ENCODE assay signal across 9 mouse cellular contexts in the genomic region with DNA sequence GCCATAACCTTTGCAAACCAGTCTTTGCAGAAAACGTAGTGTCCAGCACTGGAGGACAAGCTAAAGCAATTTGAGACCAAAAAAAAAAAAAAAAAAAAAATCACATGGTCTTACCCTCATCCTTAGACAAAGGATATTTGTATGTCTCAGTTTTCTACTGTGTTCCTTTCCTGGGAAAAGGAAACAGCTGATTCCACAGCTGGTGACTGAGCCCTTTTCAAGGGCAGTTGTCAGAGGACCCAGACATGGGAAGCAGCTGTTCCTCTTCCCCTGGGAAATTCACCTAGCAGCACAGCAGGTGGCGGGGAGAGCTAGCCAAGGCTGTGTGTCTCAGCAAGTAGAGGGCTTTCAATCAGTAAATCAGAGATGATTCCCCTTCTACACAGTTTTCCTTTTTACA.
A peak's percentile ranks its signal among the peaks of the same experiment; 100 is the strongest.
DNase-seq lines count a peak whose midpoint lies in the region; ATAC-seq and TF ChIP-seq lines count a peak whose summit lies in the region.
"Had no signal": no experiment of that assay in that cellular context is flagged by ENCODE, and none has a peak within 500 bp of the region (broad histone marks: within the 10 kb centered on the region; RNA-seq: fewer than 3 reads in every experiment).

No protein-coding gene starts in this region.

- peak; percentile 8 for DNase-seq in layer of hippocampus, adult 9-11 months
- DNase-seq in layer of hippocampus, postnatal 36 days, result no peak
- peak; percentile 90 for DNase-seq in embryonic facial prominence, embryonic 14.5 days (ENCODE audit: low spot score)
- peak; percentile 40 for DNase-seq in hindbrain, postnatal 0 days (ENCODE audit: low spot score)
- no peak for DNase-seq in frontal cortex, adult 2 months (ENCODE audit: extremely low spot score in 1 of 2, low spot score in 1 of 2)
- no peak for DNase-seq in lung, adult 2 months
- DNase-seq: right cerebral cortex, postnatal 14 days had no signal

- no peaks in the 10 kb centered on the region for H3K4me1 ChIP-seq in embryonic facial prominence, embryonic 14.5 days (ENCODE audit: control insufficient read depth, insufficient read depth, low read length)
- no peaks in the 10 kb centered on the region for H3K4me1 ChIP-seq in hindbrain, postnatal 0 days (ENCODE audit: insufficient read depth, low read length)
- H3K4me1 ChIP-seq in neural tube, embryonic 15.5 days, result no peaks in the 10 kb centered on the region
- no peaks in the 10 kb centered on the region for H3K4me1 ChIP-seq in lung, adult 2 months (ENCODE audit: control insufficient read depth, insufficient read depth, low read length)
- H3K4me1 ChIP-seq: embryonic facial prominence, embryonic 13.5 days had no signal

- no peak overlapping the region for H3K9ac ChIP-seq in embryonic facial prominence, embryonic 14.5 days (ENCODE audit: low read depth, low read length)
- no peak overlapping the region for H3K9ac ChIP-seq in hindbrain, postnatal 0 days (replicated peaks; ENCODE audit: low read length)
- no peak overlapping the region for H3K9ac ChIP-seq in neural tube, embryonic 15.5 days (replicated peaks)
- H3K9ac ChIP-seq: embryonic facial prominence, embryonic 13.5 days had no signal

- H3K4me2 ChIP-seq in embryonic facial prominence, embryonic 14.5 days (ENCODE audit: low read depth, low read length), result no peak overlapping the region
- H3K4me2 ChIP-seq in hindbrain, postnatal 0 days (ENCODE audit: low read depth, low read length), result no peak overlapping the region
- no peak overlapping the region for H3K4me2 ChIP-seq in neural tube, embryonic 15.5 days
- H3K4me2 ChIP-seq: embryonic facial prominence, embryonic 13.5 days had no signal

- H3K36me3 ChIP-seq in embryonic facial prominence, embryonic 14.5 days (ENCODE audit: control insufficient read depth, insufficient read depth, low read length), result no peaks in the 10 kb centered on the region
- H3K36me3 ChIP-seq in hindbrain, postnatal 0 days (ENCODE audit: insufficient read depth, low read length), result no peaks in the 10 kb centered on the region
- H3K36me3 ChIP-seq in neural tube, embryonic 15.5 days, result no peaks in the 10 kb centered on the region
- H3K36me3 ChIP-seq: embryonic facial prominence, embryonic 13.5 days had no signal

- peak overlapping the region; percentile 28; the same call in 1 of the 2 replicates for H3K27ac ChIP-seq in embryonic facial prominence, embryonic 14.5 days (replicated peaks; ENCODE audit: low read depth, low read length)
- H3K27ac ChIP-seq in hindbrain, postnatal 0 days, result no peak overlapping the region
- H3K27ac ChIP-seq in neural tube, embryonic 15.5 days (replicated peaks), result no peak overlapping the region
- H3K27ac ChIP-seq: embryonic facial prominence, embryonic 13.5 days had no signal

- WGBS in embryonic facial prominence, embryonic 14.5 days, result 17% methylated on average over 2 of the region's 2 CpGs
- WGBS in hindbrain, postnatal 0 days, result 62% methylated on average over 2 of the region's 2 CpGs
- 58% methylated on average over 2 of the region's 2 CpGs for WGBS in neural tube, embryonic 15.5 days
- 50% methylated on average over 2 of the region's 2 CpGs for WGBS in lung, adult 2 months

- TF ChIP-seq CTCF in hindbrain, postnatal 0 days (IDR thresholded peaks at IDR 0.05; ENCODE audit: low read depth), result no peak
- TF ChIP-seq CTCF in lung, adult 2 months (IDR thresholded peaks at IDR 0.05; ENCODE audit: insufficient read depth, low read length), result no peak

- peak; percentile 94 for ATAC-seq in embryonic facial prominence, embryonic 14.5 days (ENCODE audit: low read depth)
- peak; percentile 24; the same call in 1 of the 2 replicates for ATAC-seq in hindbrain, postnatal 0 days
- 0 out of 2 replicates have a peak, but pooled peaks have one; percentile 38 for ATAC-seq in neural tube, embryonic 15.5 days (ENCODE audit: low FRiP score)

- no peak for TF ChIP-seq POLR2A in lung, adult 2 months (IDR thresholded peaks at IDR 0.05; ENCODE audit: borderline replicate concordance, extremely low read depth, low read depth, low read length)

- H3K4me3 ChIP-seq in embryonic facial prominence, embryonic 14.5 days (ENCODE audit: low read depth, low read length), result no peak overlapping the region
- H3K4me3 ChIP-seq in hindbrain, postnatal 0 days (ENCODE audit: low read length), result no peak overlapping the region
- H3K4me3 ChIP-seq in neural tube, embryonic 15.5 days (replicated peaks), result no peak overlapping the region
- H3K4me3 ChIP-seq in lung, adult 2 months (replicated peaks; ENCODE audit: extremely low read depth, low read depth, low read length), result no peak overlapping the region
- H3K4me3 ChIP-seq: embryonic facial prominence, embryonic 13.5 days had no signal

- no peaks in the 10 kb centered on the region for H3K27me3 ChIP-seq in embryonic facial prominence, embryonic 14.5 days (replicated peaks; ENCODE audit: control insufficient read depth, insufficient read depth, low read length)
- H3K27me3 ChIP-seq in hindbrain, postnatal 0 days (ENCODE audit: insufficient read depth, low read length), result no peaks in the 10 kb centered on the region
- no peaks in the 10 kb centered on the region for H3K27me3 ChIP-seq in neural tube, embryonic 15.5 days (replicated peaks)
- H3K27me3 ChIP-seq: embryonic facial prominence, embryonic 13.5 days had no signal

- no peaks in the 10 kb centered on the region for H3K9me3 ChIP-seq in embryonic facial prominence, embryonic 14.5 days (ENCODE audit: control insufficient read depth, low read length)
- 0 out of 2 replicates have a peak, but pooled peaks cover 2% of the 10 kb centered on the region for H3K9me3 ChIP-seq in hindbrain, postnatal 0 days (ENCODE audit: low read length)
- 0 out of 2 replicates have a peak, but pooled peaks cover 9% of the 10 kb centered on the region for H3K9me3 ChIP-seq in neural tube, embryonic 15.5 days (replicated peaks)
- H3K9me3 ChIP-seq: embryonic facial prominence, embryonic 13.5 days had no signal

Comparison
In these comparisons a context has a peak if more than half of its experiments do, and no peak if none do; other contexts are left out.
1. DNase-seq: peak in layer of hippocampus, adult 9-11 months (single experiment), embryonic facial prominence, embryonic 14.5 days (single experiment) and hindbrain, postnatal 0 days (single experiment); none in layer of hippocampus, postnatal 36 days (0 of 2), frontal cortex, adult 2 months (0 of 2) and lung, adult 2 months (single experiment).
2. ATAC-seq: peak in every context shown above with its lines; median percentile 94 in embryonic facial prominence, embryonic 14.5 days; 38 in neural tube, embryonic 15.5 days; 24 in hindbrain, postnatal 0 days.